Mouse (Mus musculus) v-Abl transformed pro-B cells (cell line): ENCODE measurements around the gene Dnajc7.
"Not testable (repeated sequence)": the region's sequence is repeated elsewhere in the genome, so short reads cannot be mapped to it uniquely, and the experiment has no call there.

Source experiments
- in situ Hi-C, 2 experiments: fragments of 400-800 bp; cut with MboI; formaldehyde crosslinking; loops; one replicate each; pipeline ENCODE4 v1.15.1; 2025; ENCODE audit not compliant: unreplicated experiment in 2 of 2

The Dnajc7 gene

DNA sequence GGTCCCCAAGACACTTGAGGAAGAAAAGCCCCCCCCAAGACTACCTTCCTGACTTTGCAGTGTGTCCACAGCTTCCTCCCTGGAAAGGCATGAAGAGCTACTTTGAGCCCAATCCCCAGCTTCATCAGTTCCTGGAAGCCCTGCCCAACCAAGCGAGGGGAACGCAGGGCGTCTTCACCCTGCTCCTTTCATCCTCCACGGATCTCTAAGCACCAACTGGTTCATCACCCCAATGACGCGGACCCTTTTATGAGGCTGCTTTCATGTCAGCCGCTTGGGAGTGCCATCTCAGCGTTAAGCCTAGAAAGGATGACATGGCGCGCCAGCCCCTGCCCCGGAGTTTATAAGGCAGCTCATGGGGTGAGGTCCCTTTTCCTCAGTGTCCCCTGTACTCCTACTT lies at the start of gene Dnajc7:
Gene Dnajc7 (minus strand): TSS at position 187 of the 400 bp plus-strand sequence.
- in situ Hi-C loops: loop anchor here (5.0 kb wide), 3 partner anchors 33 to 77 kb away; no protein-coding TSS in a partner anchor

GRCm38 (mm10) chr11:100659806-100660205 lies 39.8 kb upstream of the Dnajc7 start:
- in situ Hi-C loops: no loop called here

DNA sequence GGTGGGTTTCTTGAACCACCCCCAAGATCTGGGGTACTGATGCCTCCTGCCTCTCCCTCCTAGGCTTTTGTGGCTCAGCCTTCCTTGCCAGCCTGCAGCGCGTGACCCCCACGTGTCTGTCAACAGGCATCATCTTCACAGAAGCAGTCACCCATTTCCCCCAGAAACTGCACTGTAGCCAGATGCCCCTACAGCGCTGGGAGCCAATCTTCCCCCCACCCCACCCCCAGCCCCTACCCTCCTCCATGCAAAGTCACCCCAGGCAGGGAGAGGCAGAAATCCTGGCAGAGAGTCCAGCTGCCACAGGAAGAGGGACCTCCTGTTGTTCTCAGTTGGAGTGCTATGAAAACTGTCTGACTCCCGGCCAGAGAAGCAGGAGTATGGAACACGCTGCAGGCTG lies 36.5 kb upstream of the Dnajc7 start:
- in situ Hi-C loops: no loop called here

DNA sequence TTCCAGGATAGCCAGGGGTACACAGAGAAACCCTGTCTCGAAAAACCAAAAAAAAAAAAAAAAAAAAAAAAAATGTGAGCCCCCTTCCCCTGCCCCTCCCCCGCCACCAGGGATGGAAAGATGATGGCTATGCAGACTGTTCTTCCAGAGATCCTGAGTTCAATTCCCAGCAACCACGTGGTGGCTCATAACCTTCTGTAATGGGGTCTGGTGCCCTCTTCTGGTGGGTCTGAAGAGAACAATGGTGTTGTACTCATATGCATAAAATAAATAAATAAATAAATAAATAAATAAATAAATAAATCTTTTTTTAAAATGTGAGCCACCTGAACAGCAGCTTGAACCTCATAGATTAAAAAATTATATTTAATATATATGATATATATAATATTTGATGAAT lies 35.6 kb upstream of the Dnajc7 start:
- in situ Hi-C loops: not testable (repeated sequence)

GRCm38 (mm10) chr11:100651748-100652147 lies 31.8 kb upstream of the Dnajc7 start:
- in situ Hi-C loops: no loop called here

- in situ Hi-C loops: no loop called here
Measured at GRCm38 (mm10) chr11:100651205-100651604, 31.2 kb upstream of the Dnajc7 start.

DNA sequence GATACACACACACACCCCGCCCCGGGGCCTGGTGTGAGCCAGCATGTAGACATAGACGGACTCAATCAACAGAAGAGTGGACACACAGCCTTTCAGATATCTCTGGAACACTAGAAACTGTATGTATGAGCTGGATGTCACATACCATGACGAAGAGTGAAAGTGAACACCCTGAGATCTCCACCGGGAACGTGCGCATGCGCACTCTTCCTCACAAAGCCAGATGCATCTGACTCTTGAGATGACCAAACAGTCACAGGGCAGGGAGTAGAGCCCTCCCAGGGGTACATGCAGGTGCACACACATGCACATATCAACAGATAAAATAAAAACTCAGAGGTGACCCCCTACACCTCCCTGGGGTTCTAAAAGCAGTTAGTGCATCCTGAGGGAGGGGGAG lies 28.4 kb upstream of the Dnajc7 start:
- in situ Hi-C loops: no loop called here

GRCm38 (mm10) chr11:100646265-100646664 lies 26.3 kb upstream of the Dnajc7 start:
- in situ Hi-C loops: no loop called here

- in situ Hi-C loops: loop anchor here in 1 of 2 experiments (5.0 kb wide), 1 partner anchor 43 kb away; no protein-coding TSS in a partner anchor
Measured at GRCm38 (mm10) chr11:100643612-100644575, 23.9 kb upstream of the Dnajc7 start.

- in situ Hi-C loops: loop anchor here in 1 of 2 experiments (5.0 kb wide), 1 partner anchor 47 kb away; no protein-coding TSS in a partner anchor
Measured at GRCm38 (mm10) chr11:100640159-100640906, 20.4 kb upstream of the Dnajc7 start.

- in situ Hi-C loops: loop anchor here in 1 of 2 experiments (5.0 kb wide), 1 partner anchor 152 kb away; no protein-coding TSS in a partner anchor
Measured at GRCm38 (mm10) chr11:100634530-100634929, 14.6 kb upstream of the Dnajc7 start.

DNA sequence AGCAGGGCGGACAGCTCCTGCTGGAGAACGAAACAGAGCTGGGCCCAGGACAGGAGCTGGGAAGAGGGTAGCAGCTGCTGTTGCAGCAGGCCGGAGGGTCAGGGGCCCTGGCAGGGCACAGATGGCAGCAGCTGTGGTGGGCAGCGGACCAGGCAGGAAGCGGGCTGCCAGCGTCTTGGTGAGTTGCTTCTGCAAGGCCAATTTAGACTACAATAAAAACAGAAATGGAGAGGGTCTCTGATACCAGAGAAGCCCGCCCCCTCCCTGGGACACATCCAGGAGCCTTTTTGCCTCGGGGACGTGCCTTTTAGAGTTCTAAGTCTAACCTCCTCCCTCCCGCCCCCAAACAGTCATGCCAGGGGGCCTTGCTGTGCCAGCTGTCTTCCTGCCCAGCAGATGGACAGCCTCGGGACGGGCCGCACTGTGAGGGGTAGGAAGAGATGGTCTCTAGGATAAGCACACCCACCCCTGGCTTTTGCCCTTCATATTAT lies 8.9 kb upstream of the Dnajc7 start:
- in situ Hi-C loops: loop anchor here (5.0 kb wide), 1 partner anchor 328 kb away; no protein-coding TSS in a partner anchor

DNA sequence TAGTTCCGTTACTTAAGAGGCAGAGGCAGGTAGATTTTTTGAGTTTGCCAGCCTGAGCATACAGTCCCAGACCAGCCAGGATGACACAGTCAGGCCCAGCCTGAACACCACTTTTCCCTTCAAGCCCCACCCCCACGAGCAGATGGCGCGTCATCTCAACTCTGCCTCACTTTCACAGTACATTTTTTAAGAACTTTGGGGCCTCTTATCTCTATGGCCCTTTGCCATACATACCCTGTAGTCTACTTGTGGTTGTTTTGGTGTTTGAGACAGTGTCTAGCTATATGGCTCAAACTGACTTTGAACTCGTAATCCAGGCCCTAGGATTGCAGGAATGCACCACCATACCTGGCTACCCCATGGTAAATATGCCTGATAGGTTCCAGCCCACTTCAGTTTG lies 8.1 kb upstream of the Dnajc7 start:
- in situ Hi-C loops: loop anchor here (5.0 kb wide), 1 partner anchor 329 kb away; no protein-coding TSS in a partner anchor

DNA sequence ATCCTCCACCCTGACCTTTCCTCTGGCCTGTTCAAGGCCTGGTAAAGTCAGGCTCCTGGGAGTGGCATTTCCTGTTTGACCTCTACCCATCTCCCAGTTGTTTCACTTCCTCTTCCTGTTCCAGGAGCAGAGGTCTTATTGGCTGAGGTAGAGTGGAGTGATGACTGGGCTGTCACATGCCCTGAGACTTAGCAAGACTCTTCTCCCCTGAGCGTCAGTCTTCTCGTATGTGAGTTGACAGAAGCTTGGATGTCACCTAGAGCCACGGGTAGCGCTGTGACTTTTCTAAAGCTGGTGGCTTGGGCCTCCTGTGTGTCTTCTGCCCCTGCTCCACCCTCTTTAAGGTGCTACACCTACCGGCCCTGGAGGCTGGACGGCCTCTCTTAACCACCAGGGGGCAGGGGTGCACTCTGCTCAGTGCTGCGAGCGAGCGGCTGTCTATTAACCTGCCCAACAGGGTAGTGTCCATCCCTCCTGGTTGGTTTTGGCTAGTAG lies 6.8 kb upstream of the Dnajc7 start:
- in situ Hi-C loops: loop anchor here (5.0 kb wide), 1 partner anchor 331 kb away; no protein-coding TSS in a partner anchor

- in situ Hi-C loops: loop anchor here (5.0 kb wide), 1 partner anchor 331 kb away; no protein-coding TSS in a partner anchor
Measured at GRCm38 (mm10) chr11:100625754-100626700, 6.1 kb upstream of the Dnajc7 start.

GRCm38 (mm10) chr11:100623867-100624266 lies 3.9 kb upstream of the Dnajc7 start:
- in situ Hi-C loops: loop anchor here (5.0 kb wide), 3 partner anchors 37 to 73 kb away; no protein-coding TSS in a partner anchor

GRCm38 (mm10) chr11:100622714-100623113 lies 2.7 kb upstream of the Dnajc7 start:
- in situ Hi-C loops: loop anchor here (5.0 kb wide), 3 partner anchors 35 to 75 kb away; no protein-coding TSS in a partner anchor

- in situ Hi-C loops: no loop called here
Measured at GRCm38 (mm10) chr11:100619485-100619975, 438 bp downstream of the Dnajc7 start.
